Mouse (Mus musculus): ENCODE results near the gene Ralgapa2. TPM values are rescaled to one million over a fixed set of nuclear protein-coding genes. Genes with fewer than 3 reads are reported as not detected.

The Ralgapa2 gene
- total RNA-seq, 2 experiments from 2014 or later: 17.1 to 35.4 TPM

- no peak for DNase-seq (ENCODE audit: extremely low spot score in 1 of 2, low spot score in 1 of 2)
Measured at GRCm38 (mm10) chr2:146228435-146228834, 283.7 kb downstream of the Ralgapa2 start.

GRCm38 (mm10) chr2:146227646-146228045 is 284.5 kb downstream of the Ralgapa2 start:
- no peak for DNase-seq (ENCODE audit: extremely low spot score in 1 of 2, low spot score in 1 of 2)

GRCm38 (mm10) chr2:146226484-146226883 is 285.7 kb downstream of the Ralgapa2 start:
- DNase-seq (ENCODE audit: extremely low spot score in 1 of 2, low spot score in 1 of 2): no peak

GRCm38 (mm10) chr2:146225818-146226217 is 286.3 kb downstream of the Ralgapa2 start:
- no peak for DNase-seq (ENCODE audit: extremely low spot score in 1 of 2, low spot score in 1 of 2)

GRCm38 (mm10) chr2:146224141-146224540 is 288.0 kb downstream of the Ralgapa2 start:
- no peak for DNase-seq (ENCODE audit: extremely low spot score in 1 of 2, low spot score in 1 of 2)

- DNase-seq (ENCODE audit: extremely low spot score in 1 of 2, low spot score in 1 of 2): peak in 1 of 2 experiments; percentile 27
Measured at GRCm38 (mm10) chr2:146223176-146223905, 288.8 kb downstream of the Ralgapa2 start.

DNA sequence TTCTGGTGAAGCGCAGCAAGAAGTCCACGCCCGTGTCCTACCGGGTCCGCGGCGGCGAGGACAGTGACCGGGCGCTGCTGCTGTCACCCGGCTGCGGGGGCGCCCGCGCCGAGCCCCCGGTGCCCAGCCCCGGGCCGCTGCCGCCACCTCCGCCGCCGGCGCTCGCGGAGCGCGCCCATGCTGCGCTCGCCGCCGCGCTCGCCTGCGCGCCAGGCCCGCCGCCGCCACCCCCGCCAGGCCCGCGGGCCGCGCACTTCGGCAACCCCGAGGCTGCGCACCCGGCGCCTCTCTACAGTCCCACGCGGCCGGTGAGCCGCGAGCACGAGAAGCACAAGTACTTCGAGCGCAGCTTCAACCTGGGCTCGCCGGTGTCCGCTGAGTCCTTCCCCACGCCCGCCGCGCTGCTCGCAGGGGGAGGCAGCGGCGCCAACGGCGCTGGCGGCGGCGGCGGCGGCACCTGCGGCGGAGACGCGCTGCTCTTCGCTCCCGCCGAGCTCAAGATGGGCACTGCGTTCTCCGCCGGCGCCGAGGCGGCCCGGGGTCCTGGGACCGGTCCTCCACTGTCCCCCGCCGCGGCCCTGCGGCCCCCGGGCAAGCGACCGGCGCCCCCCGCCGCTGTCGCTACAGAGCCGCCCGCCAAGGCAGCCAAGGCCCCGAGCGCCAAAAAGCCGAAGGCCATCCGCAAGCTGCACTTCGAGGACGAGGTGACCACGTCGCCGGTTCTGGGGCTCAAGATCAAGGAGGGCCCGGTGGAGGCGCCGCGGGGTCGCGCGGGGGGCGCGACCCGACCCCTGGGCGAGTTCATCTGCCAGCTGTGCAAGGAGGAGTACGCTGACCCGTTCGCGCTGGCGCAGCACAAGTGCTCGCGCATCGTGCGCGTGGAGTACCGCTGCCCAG is 289.6 kb downstream of the Ralgapa2 start:
- peak; percentile 31 to 34 for DNase-seq (ENCODE audit: extremely low spot score in 1 of 2, low spot score in 1 of 2)

- DNase-seq (ENCODE audit: extremely low spot score in 1 of 2, low spot score in 1 of 2): peak; percentile 44 to 45
Measured at GRCm38 (mm10) chr2:146221929-146222278, 290.2 kb downstream of the Ralgapa2 start.

DNA sequence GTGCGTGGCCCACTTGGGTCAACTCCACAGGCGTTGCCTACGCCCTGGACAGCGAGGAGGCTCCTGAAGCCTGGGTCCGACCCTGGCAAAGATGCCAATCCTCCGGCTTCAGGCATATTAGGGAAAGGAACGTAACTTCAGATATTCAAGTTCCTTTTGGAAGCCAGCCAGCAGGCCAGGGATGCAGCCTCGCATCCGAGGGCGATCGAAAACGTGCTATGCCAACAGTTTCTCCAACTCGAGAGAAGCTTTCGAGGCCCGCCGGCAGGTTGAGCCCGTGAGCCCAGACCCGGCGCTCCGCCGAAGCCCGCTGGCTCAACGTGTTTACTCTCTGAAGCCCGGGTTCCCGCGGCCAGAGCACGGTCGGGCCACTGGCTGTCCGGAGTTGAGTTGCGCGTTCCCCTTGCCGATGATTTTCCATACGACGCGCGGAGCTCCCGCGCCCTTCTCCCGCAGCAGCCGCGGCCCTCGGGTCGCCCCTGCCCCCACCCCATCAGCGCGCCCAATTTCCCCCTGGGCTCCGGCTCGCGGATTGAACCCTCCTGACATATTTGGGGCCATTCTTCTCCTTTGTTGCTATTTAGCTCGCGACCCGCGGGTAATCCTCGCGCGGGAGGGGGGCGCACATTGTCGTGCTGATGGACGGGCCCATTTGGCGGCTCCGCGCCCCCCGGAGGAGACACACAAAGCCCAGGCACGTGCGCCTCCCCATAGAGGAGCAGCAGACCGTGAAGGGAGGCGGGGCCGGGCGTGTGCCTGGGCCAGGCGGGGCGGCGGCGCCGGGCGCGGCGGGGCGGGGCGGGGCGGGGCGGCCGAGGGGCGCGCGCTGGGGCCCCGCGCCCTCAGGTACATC is 290.8 kb downstream of the Ralgapa2 start, which contains the start of gene Insm1:
Insm1 (plus strand) TSS at position 846 of the 853 bp plus-strand sequence.
- peak; percentile 34 to 47 for DNase-seq (ENCODE audit: extremely low spot score in 1 of 2, low spot score in 1 of 2)

- no peak for DNase-seq (ENCODE audit: extremely low spot score in 1 of 2, low spot score in 1 of 2)
Measured at GRCm38 (mm10) chr2:146220591-146221075, 291.5 kb downstream of the Ralgapa2 start.

- DNase-seq (ENCODE audit: extremely low spot score in 1 of 2, low spot score in 1 of 2): no peak
Measured at GRCm38 (mm10) chr2:146219791-146220190, 292.4 kb downstream of the Ralgapa2 start.

DNA sequence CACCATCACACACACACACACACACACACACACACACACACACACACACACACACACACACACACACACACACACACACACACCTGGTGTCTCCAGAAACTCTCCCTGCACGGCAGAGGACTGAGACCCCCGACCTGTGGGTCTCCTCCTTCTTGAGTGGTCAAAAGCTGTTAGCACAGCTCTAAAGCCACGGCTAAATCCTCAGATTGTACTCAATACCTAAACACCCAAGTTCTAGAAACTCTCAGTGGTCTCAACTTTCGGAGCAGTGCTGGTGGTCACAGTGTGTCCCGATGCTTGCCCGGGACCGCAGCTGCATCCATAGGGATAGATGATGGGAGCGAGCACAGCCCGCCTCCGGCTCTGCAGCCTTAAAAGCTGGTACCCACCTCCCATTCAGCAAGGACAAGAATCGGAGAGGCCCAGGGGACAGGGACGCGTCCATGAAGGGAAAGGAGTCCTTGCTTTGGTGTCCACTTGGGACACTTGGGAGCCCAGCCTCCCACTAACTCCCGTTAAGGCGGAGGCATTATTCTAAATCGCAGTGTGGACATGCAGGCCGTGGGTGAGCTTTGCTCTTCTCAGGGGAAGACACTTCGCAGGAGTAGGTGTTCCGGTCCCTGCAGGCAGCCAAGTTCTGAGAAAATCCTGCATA is 293.1 kb downstream of the Ralgapa2 start:
- DNase-seq (ENCODE audit: extremely low spot score in 1 of 2, low spot score in 1 of 2): no peak

DNA sequence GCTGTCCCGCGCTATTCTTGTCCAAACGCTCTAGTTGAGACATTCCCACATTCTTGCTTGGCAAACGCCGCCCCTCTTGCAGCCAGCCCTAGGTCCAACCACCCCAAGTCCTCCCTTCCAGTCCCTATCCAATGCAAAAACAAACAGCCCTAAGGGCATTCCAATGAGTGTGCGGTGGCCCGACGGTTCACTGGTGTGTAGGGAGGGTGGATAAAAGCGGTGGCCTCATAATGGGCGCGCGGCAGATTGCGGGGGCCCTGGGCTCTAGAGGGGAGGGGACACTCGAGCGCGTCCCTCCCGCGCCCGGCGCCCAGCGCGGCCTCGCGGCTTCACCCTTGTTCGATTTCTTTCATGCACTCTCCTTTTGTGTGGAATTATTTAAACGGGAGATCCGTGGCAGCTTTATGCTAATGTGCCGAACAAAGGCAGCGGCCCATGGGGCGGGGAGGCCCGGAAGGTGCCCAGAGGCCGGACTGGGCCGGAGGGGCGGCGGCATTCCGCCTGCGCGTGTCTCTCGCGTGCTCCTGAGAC is 293.9 kb downstream of the Ralgapa2 start:
- DNase-seq (ENCODE audit: extremely low spot score in 1 of 2, low spot score in 1 of 2): no peak

- no peak for DNase-seq (ENCODE audit: extremely low spot score in 1 of 2, low spot score in 1 of 2)
Measured at GRCm38 (mm10) chr2:146217227-146217980, 294.7 kb downstream of the Ralgapa2 start.

GRCm38 (mm10) chr2:146216111-146217064 is 295.8 kb downstream of the Ralgapa2 start:
- no peak for DNase-seq (ENCODE audit: extremely low spot score in 1 of 2, low spot score in 1 of 2)

DNA sequence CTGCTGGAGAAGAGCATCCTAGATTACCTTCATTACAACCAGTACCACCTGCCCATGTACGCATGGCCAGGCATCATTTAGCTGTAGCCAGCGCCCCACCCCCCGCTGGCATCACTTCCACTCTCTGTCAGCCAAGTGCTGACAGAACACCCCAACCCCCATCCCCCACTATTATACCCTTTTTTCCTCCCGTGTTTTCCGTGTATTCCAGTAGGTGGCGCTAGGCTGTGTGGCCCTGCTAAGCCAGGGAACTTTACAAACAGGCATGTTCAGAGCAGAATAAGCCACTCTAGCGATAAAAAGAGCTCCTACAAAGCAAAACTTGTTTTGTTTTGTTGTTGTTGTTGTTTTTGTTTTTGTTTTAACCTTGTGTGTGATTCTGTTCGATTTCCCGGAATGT is 297.4 kb downstream of the Ralgapa2 start:
- peak; percentile 15 to 38 for DNase-seq (ENCODE audit: extremely low spot score in 1 of 2, low spot score in 1 of 2)

DNA sequence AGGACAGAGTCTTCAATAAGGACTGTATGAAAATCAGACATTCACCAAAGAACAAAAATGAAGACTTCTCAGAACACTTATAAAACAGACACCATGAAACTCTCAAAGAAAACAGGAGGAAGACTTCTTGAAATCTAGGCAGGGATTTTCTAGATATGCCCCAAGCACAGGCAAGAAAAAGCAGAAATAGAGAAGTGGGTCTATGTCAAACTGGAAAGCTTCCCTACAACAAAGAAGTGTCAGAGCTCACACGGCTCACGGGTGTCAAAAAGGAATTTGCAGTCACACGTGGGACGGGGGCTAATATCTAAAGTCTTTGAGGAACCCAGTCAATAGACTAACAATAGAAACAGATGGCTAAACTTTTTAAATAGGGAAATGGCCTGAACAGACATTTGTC is 301.2 kb downstream of the Ralgapa2 start:
- no peak for DNase-seq (ENCODE audit: extremely low spot score in 1 of 2, low spot score in 1 of 2)

DNA sequence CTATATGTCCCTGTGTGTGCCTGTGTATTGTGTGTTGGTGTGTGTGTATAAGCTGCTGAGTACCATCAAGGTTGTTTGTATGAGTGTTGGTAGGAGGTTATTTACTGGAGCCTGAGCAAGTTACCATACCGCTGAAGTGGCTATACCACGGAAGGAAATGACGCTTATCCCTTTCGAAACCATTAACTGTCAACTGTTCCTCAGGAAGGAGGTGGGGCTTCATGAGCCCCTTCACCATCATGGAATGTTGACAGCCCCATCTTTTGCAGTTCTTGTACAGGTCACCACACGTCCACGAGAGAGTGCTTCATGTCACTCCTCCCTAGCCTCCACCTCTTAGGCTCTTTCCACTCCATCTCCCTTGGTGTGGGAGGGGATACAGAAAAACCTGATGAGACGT is 314.2 kb downstream of the Ralgapa2 start:
- DNase-seq (ENCODE audit: extremely low spot score in 1 of 2, low spot score in 1 of 2): no peak
